Comparison of ENCODE assay signal across 25 mouse cellular contexts in the genomic region with DNA sequence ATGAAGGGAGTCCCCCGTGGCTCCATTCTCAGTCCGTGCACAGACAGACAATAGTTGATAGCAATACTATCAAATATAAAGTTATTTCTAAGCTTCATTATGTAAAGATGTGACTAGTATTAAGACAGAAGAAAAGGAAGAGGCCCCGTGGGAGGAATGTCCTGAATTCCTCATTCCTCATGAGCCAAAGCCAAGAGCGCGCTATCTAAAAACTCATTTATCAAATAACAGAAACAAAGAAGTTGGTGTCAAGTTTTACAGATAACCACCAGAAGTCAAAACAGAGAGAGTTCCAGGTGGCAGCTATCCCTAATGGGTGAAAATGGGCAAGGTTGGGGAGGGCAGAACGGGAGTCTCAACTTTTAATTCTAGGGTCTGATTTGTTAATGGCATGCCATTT.
DNase-seq lines count a peak whose midpoint lies in the region; ATAC-seq and TF ChIP-seq lines count a peak whose summit lies in the region.
"Had no signal": no experiment of that assay in that cellular context is flagged by ENCODE, and none has a peak within 500 bp of the region (broad histone marks: within the 10 kb centered on the region; RNA-seq: fewer than 3 reads in every experiment).

No protein-coding gene starts in this region.

- H3K4me2 ChIP-seq in kidney, embryonic 15.5 days = no peak overlapping the region
- H3K4me2 ChIP-seq in lung, embryonic 14.5 days = no peak overlapping the region
- H3K4me2 ChIP-seq: embryonic facial prominence, embryonic 12.5 days; forebrain, embryonic 13.5 days had no signal

- no peaks in the 10 kb centered on the region for H3K9me3 ChIP-seq in kidney, embryonic 15.5 days (replicated peaks)
- H3K9me3 ChIP-seq in lung, embryonic 14.5 days (ENCODE audit: low read depth, low read length) = no peaks in the 10 kb centered on the region
- H3K9me3 ChIP-seq: embryonic facial prominence, embryonic 10.5 days; embryonic facial prominence, embryonic 12.5 days; forebrain, embryonic 13.5 days; G1E had no signal

- no peak overlapping the region for H3K9ac ChIP-seq in kidney, embryonic 15.5 days
- H3K9ac ChIP-seq in lung, embryonic 14.5 days = no peak overlapping the region
- H3K9ac ChIP-seq: embryonic facial prominence, embryonic 12.5 days; forebrain, embryonic 13.5 days had no signal

- peak; percentile 43 for DNase-seq in kidney, adult 2 months
- no peak for DNase-seq in kidney, adult 18-20 months
- DNase-seq in kidney, postnatal 10 days = no peak
- peak; percentile 24 for DNase-seq in kidney, postnatal 14 days
- no peak for DNase-seq in kidney, adult 11 months
- peak; percentile 70 for DNase-seq in lung, embryonic 14.5 days
- DNase-seq in lung, postnatal 10 days = no peak
- DNase-seq: adrenal gland, adult 8-10 months; adrenal gland, postnatal 14 days; adrenal gland, postnatal 36 days; B cell, adult 2 months; cerebellum, adult 11-12 months; cerebellum, adult 2 months; cerebellum, adult 9-10 months; cerebellum, postnatal 10 days; cerebellum, postnatal 25 days had no signal

- no peak overlapping the region for H3K4me3 ChIP-seq in kidney, adult 2 months (ENCODE audit: insufficient read depth, low read depth, low read length)
- no peak overlapping the region for H3K4me3 ChIP-seq in kidney, embryonic 15.5 days (replicated peaks)
- no peak overlapping the region for H3K4me3 ChIP-seq in lung, embryonic 14.5 days (ENCODE audit: low read depth, low read length)
- H3K4me3 ChIP-seq: embryonic facial prominence, embryonic 10.5 days; embryonic facial prominence, embryonic 12.5 days; forebrain, embryonic 13.5 days had no signal

- H3K27ac ChIP-seq in kidney, adult 2 months (ENCODE audit: insufficient read depth, low read depth, low read length) = no peak overlapping the region
- H3K27ac ChIP-seq in kidney, embryonic 15.5 days = peak overlapping the region; percentile 43; the same call in 1 of the 2 replicates
- no peak overlapping the region for H3K27ac ChIP-seq in lung, embryonic 14.5 days (ENCODE audit: low read depth)
- H3K27ac ChIP-seq: embryonic facial prominence, embryonic 10.5 days; embryonic facial prominence, embryonic 12.5 days; forebrain, embryonic 13.5 days had no signal

- H3K4me1 ChIP-seq in kidney, adult 2 months (ENCODE audit: control insufficient read depth, insufficient read depth, low read length) = no peaks in the 10 kb centered on the region
- peaks cover 23% of the 10 kb centered on the region for H3K4me1 ChIP-seq in kidney, embryonic 15.5 days
- peaks cover 12% of the 10 kb centered on the region for H3K4me1 ChIP-seq in lung, embryonic 14.5 days (ENCODE audit: insufficient read depth)

- no peak for ATAC-seq in kidney, embryonic 15.5 days (replicated peaks; ENCODE audit: low FRiP score)
- ATAC-seq in lung, embryonic 14.5 days (ENCODE audit: insufficient read depth) = no peak
- ATAC-seq: activated CD4-positive, CD25-positive, alpha-beta regulatory T cell, adult 4 months; CD4-positive, CD25-positive, alpha-beta regulatory T cell, adult 4 months; forebrain, embryonic 13.5 days; Patski had no signal

- no peaks in the 10 kb centered on the region for H3K27me3 ChIP-seq in kidney, adult 2 months (replicated peaks; ENCODE audit: control insufficient read depth, insufficient read depth, low read length)
- no peaks in the 10 kb centered on the region for H3K27me3 ChIP-seq in kidney, embryonic 15.5 days
- H3K27me3 ChIP-seq in lung, embryonic 14.5 days (ENCODE audit: insufficient read depth, low read length) = no peaks in the 10 kb centered on the region
- H3K27me3 ChIP-seq: CH12.LX; embryonic facial prominence, embryonic 12.5 days; forebrain, embryonic 13.5 days; Patski had no signal

- H3K36me3 ChIP-seq in kidney, adult 2 months (ENCODE audit: control insufficient read depth, insufficient read depth, low read length) = no peaks in the 10 kb centered on the region
- no peaks in the 10 kb centered on the region; the same call in 1 of the 2 replicates for H3K36me3 ChIP-seq in kidney, embryonic 15.5 days
- 0 out of 2 replicates have a peak, but pooled peaks cover 5% of the 10 kb centered on the region for H3K36me3 ChIP-seq in lung, embryonic 14.5 days (ENCODE audit: insufficient read depth)
- H3K36me3 ChIP-seq: embryonic facial prominence, embryonic 10.5 days had no signal

- no peak for TF ChIP-seq POLR2A in kidney, adult 2 months (IDR thresholded peaks at IDR 0.05; ENCODE audit: low read depth, low read length)

- 54% methylated on average over 6 of the region's 6 CpGs for WGBS in kidney, adult 2 months
- 37% methylated on average over 6 of the region's 6 CpGs for WGBS in kidney, embryonic 15.5 days
- 24% methylated on average over 6 of the region's 6 CpGs for WGBS in lung, embryonic 14.5 days

- TF ChIP-seq CTCF in kidney, adult 2 months (conservative IDR thresholded peaks at IDR 0.05; ENCODE audit: insufficient read depth, insufficient read length, low read depth, low read length) = no peak
- TF ChIP-seq CTCF in lung, embryonic 14.5 days (IDR thresholded peaks at IDR 0.05; ENCODE audit: low read depth) = no peak

Comparison
In these comparisons a context has a peak if more than half of its experiments do, and no peak if none do; other contexts are left out.
1. DNase-seq: peak in kidney, adult 2 months (single experiment), kidney, postnatal 14 days (single experiment) and lung, embryonic 14.5 days (single experiment); none in kidney, adult 18-20 months (single experiment), kidney, postnatal 10 days (single experiment), kidney, adult 11 months (single experiment) and lung, postnatal 10 days (single experiment).